Mouse (Mus musculus) splenic B cell, adult 2 months (primary cell): Measurements from ENCODE around the gene Cdkal1.
A peak's percentile ranks its signal among the peaks of the same experiment; 100 is the strongest.

Experiments used
- DNase-seq: peaks from one replicate; pipeline ENCODE4 v3.0.0-alpha.2; 2011; ENCODE audit warnings: low read depth, low spot score
- H3K27me3 ChIP-seq: 2 replicates; pipeline ENCODE4 v1.6.1; 2012; ENCODE audit warnings: mild to moderate bottlenecking, low read length, moderate library complexity, mixed read lengths; ENCODE audit not compliant: control insufficient read depth, poor library complexity, insufficient read depth, severe bottlenecking
- H3K36me3 ChIP-seq: 2 replicates; pipeline ENCODE4 v1.6.1; 2012; ENCODE audit warnings: mild to moderate bottlenecking, low read length, moderate library complexity, mixed read lengths; ENCODE audit not compliant: control insufficient read depth, poor library complexity, insufficient read depth, severe bottlenecking

Cdkal1 gene

DNA sequence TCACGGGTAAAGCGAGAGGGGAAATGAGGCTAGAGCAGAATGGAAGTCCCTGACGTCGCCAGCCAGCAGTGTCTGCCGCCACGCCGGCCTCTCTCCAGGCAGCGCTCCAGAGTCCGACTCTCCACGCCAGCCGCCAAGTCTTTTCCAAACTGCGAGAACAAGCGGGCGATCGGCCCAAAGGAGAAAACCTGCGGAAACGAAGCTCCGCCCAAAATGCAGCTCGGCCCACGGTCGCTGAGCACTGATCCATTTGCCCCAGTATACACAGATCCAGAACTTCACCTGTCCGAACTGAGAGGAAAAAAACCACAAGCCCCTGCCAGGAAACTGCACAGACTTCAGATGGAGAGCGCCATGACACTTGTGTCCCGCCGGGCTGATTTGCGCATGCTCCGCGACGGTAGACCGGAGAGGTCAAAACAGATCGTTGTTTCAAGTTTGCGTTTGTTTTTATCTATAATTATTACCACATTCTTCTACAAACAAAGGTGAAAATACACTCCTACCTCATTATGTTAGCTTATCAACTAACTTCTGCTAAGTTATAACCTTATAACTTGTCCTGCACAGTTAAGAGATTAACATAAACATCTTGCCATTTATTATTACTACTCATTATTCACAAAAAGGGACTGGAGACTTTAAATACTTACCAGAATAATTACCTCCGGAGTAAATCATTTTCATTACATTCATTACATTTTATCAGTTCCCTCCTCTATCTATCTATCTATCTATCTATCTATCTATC is at the start of gene Cdkal1:
TSS of gene Cdkal1 (minus strand) at position 394 of the 751 bp plus-strand sequence.
- Histone ChIP-seq H3K27me3 (no peaks in the 10 kb centered on the region), H3K36me3 (0 out of 2 replicates have a peak, but pooled peaks cover 4% of the 10 kb centered on the region)
- DNase-seq: peak; percentile 88

DNA sequence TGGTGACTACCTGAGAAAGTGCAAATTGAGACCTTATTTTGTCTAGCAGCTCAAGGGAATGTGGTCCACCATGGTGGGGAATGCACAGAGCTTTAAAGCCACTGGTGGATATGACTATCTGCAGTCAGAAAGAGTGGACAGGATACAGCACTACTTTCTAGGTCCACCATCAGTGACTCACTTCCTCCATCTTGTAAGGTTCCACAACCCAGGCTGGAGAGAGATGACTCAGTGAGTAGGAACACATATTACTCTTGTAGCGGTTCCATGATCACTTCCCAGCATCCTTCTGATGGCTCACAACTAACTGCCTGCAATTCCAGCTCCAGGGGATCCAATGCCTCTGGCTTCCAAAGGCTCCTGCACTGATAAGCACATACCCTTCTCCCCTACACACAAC is 47.9 kb upstream of the Cdkal1 start:
- DNase-seq: no peak
- no peaks in the 10 kb centered on the region for H3K36me3 ChIP-seq

DNA sequence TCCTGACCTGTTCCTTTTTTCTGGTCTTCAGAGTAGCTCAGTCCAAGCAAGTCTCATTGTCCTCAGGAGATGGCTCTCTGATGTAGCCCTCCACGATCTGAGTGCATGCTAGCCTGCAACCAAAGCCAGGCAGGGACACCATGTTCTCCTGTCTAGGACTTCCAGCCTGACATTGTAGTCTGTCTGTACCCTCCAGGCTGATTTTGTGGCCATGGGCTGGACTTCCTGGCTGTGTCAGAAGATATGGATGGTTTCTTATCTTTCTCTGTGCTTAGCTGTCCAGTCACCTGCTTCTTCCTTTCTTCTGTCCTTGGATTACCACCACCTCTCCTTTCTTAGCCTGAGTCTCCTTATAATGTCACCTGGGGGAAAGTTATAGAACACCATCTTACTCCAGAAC is 47.2 kb upstream of the Cdkal1 start:
- H3K27me3 ChIP-seq: no peaks in the 10 kb centered on the region

More for the DNA sequence above, 47.9 kb upstream of the Cdkal1 start:
- no peaks in the 10 kb centered on the region for H3K27me3 ChIP-seq

DNA sequence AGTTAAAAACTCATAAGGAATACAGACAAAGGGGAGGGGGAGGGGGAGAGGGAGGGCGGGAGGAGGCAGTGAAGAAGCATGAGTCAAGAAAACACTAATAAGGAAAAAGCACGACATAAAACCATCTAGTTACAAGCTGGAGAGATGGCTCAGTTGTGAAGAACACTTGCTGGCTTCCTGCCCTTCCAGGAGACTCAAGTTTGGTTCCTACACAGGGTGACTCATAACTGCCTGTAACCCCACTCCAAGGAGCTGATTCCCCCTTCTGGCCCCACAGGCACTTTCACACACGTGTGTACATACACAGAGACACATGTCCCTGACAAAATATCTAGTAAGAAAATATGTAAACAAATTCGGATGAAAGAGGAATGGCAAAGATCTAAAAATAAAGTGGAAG is 46.2 kb upstream of the Cdkal1 start:
- DNase-seq: no peak
- Histone ChIP-seq H3K36me3 (no peaks in the 10 kb centered on the region), H3K27me3 (no peaks in the 10 kb centered on the region)

More for the DNA sequence above, 47.2 kb upstream of the Cdkal1 start:
- no peaks in the 10 kb centered on the region for H3K36me3 ChIP-seq
- no peak for DNase-seq

DNA sequence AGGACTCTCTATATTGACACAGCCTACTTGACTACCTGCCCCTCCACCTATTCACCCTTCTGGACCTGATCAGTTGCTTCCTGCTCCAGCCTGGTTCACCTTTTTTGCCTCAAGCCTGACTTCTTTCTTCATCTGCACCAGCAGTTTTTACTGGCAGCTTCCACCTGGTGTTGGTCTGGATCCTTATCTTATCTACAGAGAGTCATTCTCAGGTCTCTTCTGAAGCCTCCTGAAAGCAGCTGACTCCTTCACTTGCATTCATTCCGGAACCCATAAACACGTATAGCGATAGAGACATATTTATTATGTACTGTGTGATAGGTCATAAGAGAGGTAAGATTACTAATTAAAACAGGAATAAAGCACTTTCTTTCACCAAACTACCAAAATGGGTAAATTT is 11.3 kb upstream of the Cdkal1 start:
- Histone ChIP-seq H3K36me3 (no peaks in the 10 kb centered on the region), H3K27me3 (no peaks in the 10 kb centered on the region)
- DNase-seq: no peak

DNA sequence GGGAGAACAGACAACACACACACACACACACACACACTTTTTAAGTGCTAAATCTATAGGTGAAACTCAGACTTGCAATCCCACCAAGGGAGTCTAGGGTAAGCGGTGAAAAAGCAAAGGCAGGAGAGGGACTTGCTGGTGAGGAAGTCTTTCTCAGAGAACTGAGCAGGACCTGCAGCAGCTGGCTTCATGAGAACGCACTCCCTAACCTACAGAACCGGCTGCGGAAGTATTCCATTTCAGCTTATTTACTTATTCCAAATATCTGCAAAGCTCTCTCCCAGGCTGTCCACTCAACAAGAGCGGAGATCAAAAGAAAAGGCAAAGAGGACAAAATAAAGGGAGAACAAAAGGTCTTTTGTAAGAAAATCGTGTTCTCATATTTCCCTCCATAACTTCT is 8.9 kb upstream of the Cdkal1 start:
- H3K36me3 ChIP-seq: no peaks in the 10 kb centered on the region
- DNase-seq: no peak
- no peaks in the 10 kb centered on the region for H3K27me3 ChIP-seq

DNA sequence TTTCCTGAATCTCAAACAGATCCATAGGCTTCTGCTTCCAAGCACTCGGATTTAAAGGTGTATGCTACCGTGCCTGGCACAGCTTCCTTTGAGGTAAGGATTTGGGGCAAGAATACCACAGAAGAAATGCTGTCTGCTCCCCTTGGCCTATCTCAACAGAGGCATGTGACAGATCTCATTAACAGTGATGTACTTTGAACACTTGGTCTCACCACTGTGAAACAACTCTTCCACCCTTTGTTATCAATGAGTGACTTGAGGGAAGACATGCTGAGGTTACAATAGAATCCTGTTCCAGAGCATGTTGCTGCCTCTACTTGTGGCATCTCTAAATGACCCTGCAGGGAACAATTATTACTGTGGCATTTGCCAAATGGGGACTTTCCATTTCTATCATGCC is 4.6 kb upstream of the Cdkal1 start:
- no peaks in the 10 kb centered on the region for H3K27me3 ChIP-seq
- no peaks in the 10 kb centered on the region for H3K36me3 ChIP-seq
- DNase-seq: no peak

DNA sequence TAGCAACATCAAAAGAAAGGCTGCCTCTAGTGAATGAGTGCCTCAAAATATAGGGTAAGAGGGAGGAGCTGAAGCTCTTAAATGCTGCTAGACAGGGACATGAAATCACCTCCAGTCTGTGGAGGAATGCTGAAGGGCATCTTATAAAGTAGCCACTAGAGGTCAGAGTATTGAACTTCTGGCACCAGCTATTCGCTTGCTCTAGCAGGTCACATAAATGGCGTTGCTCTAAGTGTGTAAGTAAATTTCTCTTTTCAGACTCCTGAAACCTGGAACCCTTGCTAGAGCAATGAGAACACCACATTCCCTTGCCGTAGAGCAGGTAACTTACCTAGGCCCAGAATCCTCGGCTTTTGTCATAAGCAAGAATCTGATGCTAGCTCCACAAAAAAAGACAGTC is 2.0 kb upstream of the Cdkal1 start:
- Histone ChIP-seq H3K27me3 (no peaks in the 10 kb centered on the region), H3K36me3 (no peaks in the 10 kb centered on the region)
- DNase-seq: peak; percentile 75

DNA sequence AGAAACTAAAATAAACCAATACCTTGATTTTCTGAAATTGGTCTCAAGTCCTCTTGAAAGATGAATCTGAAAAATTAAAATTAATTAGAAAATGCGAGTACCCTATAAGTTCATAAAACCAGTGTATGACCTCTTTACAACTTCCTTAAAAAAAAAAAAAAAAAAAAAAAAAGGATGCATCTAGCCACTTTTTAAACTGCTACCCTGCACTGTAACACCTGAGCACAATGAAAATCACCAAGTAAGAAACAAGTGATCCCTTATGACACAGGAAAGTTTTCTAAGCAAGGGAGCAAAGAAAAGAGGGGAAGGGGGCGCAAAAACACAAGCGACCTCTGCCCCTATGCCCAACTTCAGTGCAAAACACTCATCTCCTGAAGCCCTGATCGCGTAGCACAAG is 598 bp downstream of the Cdkal1 start:
- H3K36me3 ChIP-seq: 0 out of 2 replicates have a peak, but pooled peaks cover 4% of the 10 kb centered on the region

GRCm38 (mm10) chr13:29838409-29839047 is 16.9 kb downstream of the Cdkal1 start:
- Histone ChIP-seq H3K27me3 (no peaks in the 10 kb centered on the region), H3K36me3 (peaks cover 14% of the 10 kb centered on the region)
- peak; percentile 76 for DNase-seq

More for the DNA sequence above, 598 bp downstream of the Cdkal1 start:
- no peak for DNase-seq
- no peaks in the 10 kb centered on the region for H3K27me3 ChIP-seq

DNA sequence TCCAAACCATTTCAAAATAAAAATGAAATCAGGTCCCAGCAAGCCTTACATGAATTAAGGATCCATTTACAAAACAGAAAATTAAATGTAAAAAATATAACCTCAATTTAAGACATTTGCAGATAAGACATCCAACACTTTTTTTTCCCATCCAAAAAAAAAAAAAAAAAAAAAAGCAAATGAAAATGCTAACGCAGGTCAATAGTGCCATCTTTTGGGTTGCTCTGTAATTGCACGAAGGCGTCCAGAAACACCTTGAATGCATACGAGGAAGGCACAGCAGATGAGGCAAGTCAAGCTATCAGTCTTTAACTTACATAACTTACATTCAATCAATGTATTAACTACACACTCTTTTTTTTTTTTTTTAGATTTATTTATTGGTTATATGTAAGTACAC is 20.3 kb downstream of the Cdkal1 start:
- Histone ChIP-seq H3K36me3 (peaks cover 12% of the 10 kb centered on the region; the same call in 1 of the 2 replicates), H3K27me3 (no peaks in the 10 kb centered on the region)
- peak; percentile 68 for DNase-seq

DNA sequence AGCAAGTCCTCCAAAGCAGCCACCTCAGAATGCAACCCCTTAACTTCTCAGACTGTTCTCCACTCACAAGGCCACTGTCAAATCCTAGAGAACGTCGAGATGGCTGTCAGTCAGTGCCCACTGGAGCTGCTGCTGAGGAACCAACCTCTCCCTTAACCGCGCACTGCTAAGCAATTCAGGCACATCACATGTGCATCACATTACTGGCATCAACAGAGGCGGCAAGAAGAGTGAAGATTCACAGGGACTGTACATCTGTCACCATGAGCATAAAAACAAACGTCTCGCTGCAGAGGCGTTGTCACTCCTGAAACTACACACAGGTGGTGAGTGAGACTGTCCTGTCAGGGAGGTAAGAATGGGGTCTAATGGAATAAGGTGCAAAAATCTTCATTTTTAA is 21.7 kb downstream of the Cdkal1 start:
- peaks cover 12% of the 10 kb centered on the region; the same call in 1 of the 2 replicates for H3K36me3 ChIP-seq
- H3K27me3 ChIP-seq: no peaks in the 10 kb centered on the region
- no peak for DNase-seq

GRCm38 (mm10) chr13:29831126-29831525 is 24.3 kb downstream of the Cdkal1 start:
- Histone ChIP-seq H3K27me3 (no peaks in the 10 kb centered on the region), H3K36me3 (no peaks in the 10 kb centered on the region)
- DNase-seq: no peak

GRCm38 (mm10) chr13:29828032-29828431 is 27.4 kb downstream of the Cdkal1 start:
- no peak for DNase-seq
- Histone ChIP-seq H3K36me3 (no peaks in the 10 kb centered on the region), H3K27me3 (no peaks in the 10 kb centered on the region)

GRCm38 (mm10) chr13:29826469-29826868 is 29.0 kb downstream of the Cdkal1 start:
- Histone ChIP-seq H3K36me3 (no peaks in the 10 kb centered on the region), H3K27me3 (no peaks in the 10 kb centered on the region)
- no peak for DNase-seq
